Mouse (Mus musculus) lung, postnatal 0 days (tissue): ENCODE results near the gene Lmna. TPM values are rescaled to one million over a fixed set of nuclear protein-coding genes. Genes with fewer than 3 reads are reported as not detected.
A peak's percentile ranks its signal among the peaks of the same experiment; 100 is the strongest.

Experiments used
- ATAC-seq: fragments of 200-750 bp; cut with Nextera tagmentation; 2 replicates; pipeline ENCODE4 v1.8.0; 2017; ENCODE audit warnings: moderate library complexity
- DNase-seq: peaks from one replicate; pipeline ENCODE4 v3.0.0-alpha.2; 2016; ENCODE audit warnings: low spot score
- H3K27ac ChIP-seq: fragments of 300-500 bp; sonication (generic); 2 replicates; pipeline ENCODE4 v1.5.1; 2014; ENCODE audit warnings: antibody characterized with exemption, mild to moderate bottlenecking, low read length, mixed read lengths
- H3K27me3 ChIP-seq: fragments of 300-500 bp; sonication (generic); replicated peaks from 2 replicates; pipeline ENCODE4 v1.6.1; 2014; ENCODE audit warnings: low read length, mixed read lengths; ENCODE audit not compliant: insufficient read depth
- H3K36me3 ChIP-seq: fragments of 300-500 bp; sonication (generic); 2 replicates; pipeline ENCODE4 v1.6.1; 2014; ENCODE audit warnings: low read length, mixed read lengths; ENCODE audit not compliant: insufficient read depth
- H3K4me1 ChIP-seq: fragments of 300-500 bp; sonication (generic); 2 replicates; pipeline ENCODE4 v1.6.1; 2014; ENCODE audit warnings: antibody characterized with exemption, low read depth, low read length, mixed read lengths; ENCODE audit not compliant: insufficient read depth
- H3K4me2 ChIP-seq: fragments of 300-500 bp; sonication (generic); replicated peaks from 2 replicates; pipeline ENCODE4 v1.6.1; 2014; ENCODE audit warnings: low read depth, mild to moderate bottlenecking, low read length, moderate library complexity, mixed read lengths
- H3K4me3 ChIP-seq: fragments of 300-500 bp; sonication (generic); 2 replicates; pipeline ENCODE4 v1.5.1; 2014; ENCODE audit warnings: low read depth, low read length
- H3K9ac ChIP-seq: fragments of 300-500 bp; sonication (generic); replicated peaks from 2 replicates; pipeline ENCODE4 v1.6.1; 2014; ENCODE audit warnings: low read depth, mild to moderate bottlenecking
- H3K9me3 ChIP-seq: fragments of 300-500 bp; sonication (generic); 2 replicates; pipeline ENCODE4 v1.6.1; 2016; ENCODE audit warnings: low read length, mixed read lengths
- CTCF ChIP-seq: IDR thresholded peaks from 2 replicates; pipeline ENCODE4 v1.5.1; 2016; ENCODE audit warnings: antibody characterized with exemption, mild to moderate bottlenecking
- EP300 ChIP-seq: IDR thresholded peaks from 2 replicates; pipeline ENCODE4 v1.6.1; 2016; ENCODE audit warnings: antibody characterized with exemption, mild to moderate bottlenecking, control low read depth
- WGBS: fragments of 180-500 bp; shearing (Covaris S2); extraction: QIAGEN DNeasy Blood & Tissue Kit; methylation state at CpG from one replicate; pipeline ENCODE4 v1.1.7; 2014; 5-methylcytosine and 5-hydroxymethylcytosine counted together
- polyA plus RNA-seq: library from polyadenylated mRNA; unstranded; fragments of >200 nt; fragmentation: Nextera tagmentation; extraction: Ambion mirVana; gene quantifications from 2 replicates; pipeline ENCODE4 v1.2.1, GENCODE M21; 2015

Gene Lmna
- polyA plus RNA-seq, 1 experiment from 2014 or later = 216 TPM

DNA sequence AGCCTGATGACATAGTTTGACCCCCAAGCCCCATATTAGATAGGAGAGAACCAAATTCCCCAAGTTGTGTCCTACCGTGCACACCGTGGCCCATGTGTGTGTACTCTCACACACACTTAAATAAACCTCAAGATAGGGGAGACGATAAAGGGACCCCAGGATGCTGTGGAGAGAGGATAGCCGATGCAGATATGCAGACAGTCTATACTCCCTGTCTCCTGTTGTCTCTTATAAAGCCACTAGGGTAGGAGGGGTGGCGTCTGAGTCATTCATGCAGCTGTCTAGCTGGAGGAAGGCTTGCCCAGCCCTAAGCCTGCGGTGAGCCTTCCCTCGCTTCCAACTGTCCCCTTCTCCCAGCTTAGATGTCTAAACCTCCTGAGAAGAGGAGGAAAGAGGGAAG is 9.7 kb downstream of the Lmna start:
- no peak for ATAC-seq
- Histone ChIP-seq H3K4me3 (no peak overlapping the region), H3K27ac (no peak overlapping the region), H3K4me1 (peaks cover 20% of the 10 kb centered on the region), H3K9ac (no peak overlapping the region), H3K4me2 (peak overlapping the region; percentile 88), H3K27me3 (no peaks in the 10 kb centered on the region), H3K9me3 (no peaks in the 10 kb centered on the region), H3K36me3 (no peaks in the 10 kb centered on the region)
- WGBS = 74% methylated on average over 7 of the region's 7 CpGs
- TF ChIP-seq EP300 (no peak), CTCF (no peak)
- no peak for DNase-seq

DNA sequence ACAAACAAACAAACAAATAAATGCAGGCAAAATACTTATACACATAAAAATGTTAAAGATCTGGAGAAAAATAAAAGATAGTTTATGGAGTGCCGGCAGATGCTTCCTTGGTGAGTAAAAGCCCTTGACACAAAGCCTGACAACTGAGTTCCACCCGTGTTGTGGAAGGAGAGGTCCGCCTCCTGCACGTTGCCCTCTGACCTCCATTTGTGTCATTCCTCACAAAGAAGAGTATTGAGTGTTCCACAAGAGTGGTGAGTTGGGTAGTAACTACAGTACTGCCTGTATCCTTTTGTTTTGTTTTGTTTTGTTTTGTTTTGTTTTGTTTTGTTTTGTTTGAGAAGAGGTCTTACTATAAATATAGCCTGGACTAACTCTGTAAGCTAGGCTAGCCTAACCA is 10.2 kb downstream of the Lmna start:
- Histone ChIP-seq H3K9ac (no peak overlapping the region), H3K27me3 (no peaks in the 10 kb centered on the region), H3K27ac (no peak overlapping the region), H3K4me3 (no peak overlapping the region), H3K9me3 (no peaks in the 10 kb centered on the region), H3K4me2 (no peak overlapping the region), H3K36me3 (no peaks in the 10 kb centered on the region), H3K4me1 (peaks cover 25% of the 10 kb centered on the region)
- ATAC-seq = no peak
- TF ChIP-seq EP300 = no peak
- no peak for TF ChIP-seq CTCF
- 69% methylated on average over 4 of the region's 4 CpGs for WGBS
- DNase-seq = no peak

DNA sequence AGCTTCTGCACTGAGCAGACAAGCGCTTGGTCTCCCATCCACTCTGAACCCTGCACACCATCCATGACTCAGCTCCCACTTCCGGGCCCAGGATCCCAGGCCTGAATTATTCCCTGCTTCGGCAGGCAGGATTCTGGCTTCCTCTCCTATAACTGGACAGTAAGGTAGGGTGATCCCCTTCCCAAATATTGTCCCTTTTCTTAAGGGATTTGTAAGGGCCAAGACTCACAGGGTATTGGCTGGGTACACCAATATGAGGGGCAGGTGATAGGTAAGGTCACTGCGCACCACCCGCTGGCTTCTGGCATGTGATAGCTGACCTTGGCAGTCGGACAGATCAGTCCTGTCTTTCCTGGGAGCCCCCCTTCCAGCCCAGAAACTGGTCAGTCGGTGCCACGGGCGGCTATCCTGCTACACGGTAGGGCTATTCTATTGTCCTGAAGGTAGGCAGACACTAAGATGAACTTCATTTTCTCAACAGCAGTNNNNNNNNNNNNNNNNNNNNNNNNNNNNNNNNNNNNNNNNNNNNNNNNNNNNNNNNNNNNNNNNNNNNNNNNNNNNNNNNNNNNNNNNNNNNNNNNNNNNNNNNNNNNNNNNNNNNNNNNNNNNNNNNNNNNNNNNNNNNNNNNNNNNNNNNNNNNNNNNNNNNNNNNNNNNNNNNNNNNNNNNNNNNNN is 13.9 kb downstream of the Lmna start:
- H3K36me3 ChIP-seq = no peaks in the 10 kb centered on the region
- no peak overlapping the region for H3K4me3 ChIP-seq
- H3K4me2 ChIP-seq = no peak overlapping the region
- peak; percentile 7 for DNase-seq
- no peaks in the 10 kb centered on the region for H3K9me3 ChIP-seq
- H3K27ac ChIP-seq = peak overlapping the region; percentile 94
- H3K9ac ChIP-seq = 0 out of 2 replicates have a peak overlapping the region, but pooled peaks have one; percentile 16
- TF ChIP-seq CTCF (no peak), EP300 (no peak)
- 82% methylated on average over 10 of the region's 10 CpGs for WGBS
- no peaks in the 10 kb centered on the region for H3K27me3 ChIP-seq
- ATAC-seq = no peak
- peaks cover 26% of the 10 kb centered on the region for H3K4me1 ChIP-seq

DNA sequence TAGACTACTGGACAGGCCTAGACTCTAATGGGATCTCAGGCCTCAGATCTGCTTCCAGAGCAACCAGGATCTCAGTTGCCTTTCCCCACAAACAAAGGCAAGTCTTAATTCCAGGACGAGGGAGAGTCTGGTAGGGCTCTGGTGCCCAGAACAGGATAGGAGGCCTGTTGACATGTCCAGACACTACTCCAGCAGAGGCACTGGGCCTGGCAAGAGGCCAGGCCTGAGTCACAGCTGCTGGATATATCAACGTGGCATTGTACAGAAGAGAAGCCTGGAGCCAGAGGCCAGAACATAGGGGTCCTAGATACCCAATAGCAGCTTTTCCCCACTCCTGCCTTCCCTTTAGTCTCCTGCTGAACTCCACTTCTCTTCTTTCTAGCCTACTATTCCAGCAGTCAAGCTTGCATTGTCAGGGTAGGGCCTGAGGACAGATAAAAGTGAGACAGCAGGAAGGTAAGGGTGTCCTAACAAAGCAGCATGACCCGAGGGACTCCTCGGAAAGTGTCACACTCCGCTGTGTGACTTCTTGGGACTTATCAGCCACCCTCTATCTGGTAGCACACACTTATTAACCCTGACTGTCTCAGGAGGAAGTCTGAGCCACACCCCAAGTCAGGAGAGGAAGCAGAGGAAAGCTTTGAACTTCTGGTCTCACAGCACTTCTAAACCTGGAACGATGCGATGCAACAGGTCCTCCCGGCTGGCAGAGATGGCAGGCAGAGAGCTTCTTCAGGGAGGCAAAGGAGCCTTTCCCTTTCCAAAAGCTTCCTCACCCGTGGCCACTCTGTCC is 14.7 kb downstream of the Lmna start:
- 27% methylated on average over 9 of the region's 9 CpGs for WGBS
- TF ChIP-seq CTCF (no peak), EP300 (no peak)
- Histone ChIP-seq H3K27ac (peak overlapping the region; percentile 94), H3K36me3 (no peaks in the 10 kb centered on the region), H3K27me3 (no peaks in the 10 kb centered on the region), H3K4me2 (0 out of 2 replicates have a peak overlapping the region, but pooled peaks have one; percentile 8), H3K4me1 (peaks cover 22% of the 10 kb centered on the region), H3K9me3 (no peaks in the 10 kb centered on the region), H3K9ac (peak overlapping the region; percentile 16; the same call in 1 of the 2 replicates), H3K4me3 (no peak overlapping the region)
- DNase-seq (peak; percentile 91), ATAC-seq (peak; percentile 10; the same call in 1 of the 2 replicates)

- Histone ChIP-seq H3K4me3 (no peak overlapping the region; the same call in 1 of the 2 replicates), H3K27ac (peak overlapping the region; percentile 94), H3K4me2 (peak overlapping the region; percentile 59; the same call in 1 of the 2 replicates), H3K27me3 (no peaks in the 10 kb centered on the region), H3K9me3 (no peaks in the 10 kb centered on the region), H3K36me3 (no peaks in the 10 kb centered on the region), H3K9ac (no peak overlapping the region; the same call in 1 of the 2 replicates), H3K4me1 (peaks cover 30% of the 10 kb centered on the region)
- no peak for TF ChIP-seq CTCF
- TF ChIP-seq EP300 = no peak
- no peak for ATAC-seq
- 48% methylated on average over 11 of the region's 11 CpGs for WGBS
- peak; percentile 28 for DNase-seq
Observed at GRCm38 (mm10) chr3:88493706-88494582, 15.8 kb downstream of the Lmna start.
